Mouse (Mus musculus) cerebral cortex, adult 2 months (tissue): ENCODE measurements around the gene Ptchd3.

Source experiments
- whole genome bisulfite sequencing: fragments of 180-500 bp; shearing (Covaris S2); methylation state at CpG from one replicate; pipeline ENCODE4 v1.1.7; 2018; 5-methylcytosine and 5-hydroxymethylcytosine counted together

Ptchd3 gene

DNA sequence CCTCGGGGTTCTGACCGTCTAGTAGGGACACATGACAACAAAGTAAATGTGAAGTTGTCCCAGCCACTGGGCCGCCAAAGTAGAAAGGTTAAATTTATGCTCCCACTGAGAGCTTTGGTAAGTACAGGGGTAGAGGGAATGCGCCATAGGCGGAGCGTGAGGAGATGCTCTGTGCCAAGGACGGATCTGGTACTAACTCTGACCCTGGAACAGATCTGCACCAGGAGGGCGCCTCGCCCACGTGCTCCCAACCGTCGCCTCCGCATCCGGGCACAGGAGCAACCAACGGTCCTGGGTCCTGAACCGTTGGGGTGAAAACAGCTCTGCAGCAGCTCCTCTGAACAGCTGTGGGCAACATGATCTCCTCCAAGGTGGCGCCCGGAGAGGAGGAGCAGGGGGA is at the start of gene Ptchd3:
Gene Ptchd3, plus strand, starts transcription at position 301 of the 400 bp plus-strand sequence.
- WGBS, result 75% methylated on average over 18 of the region's 18 CpGs

DNA sequence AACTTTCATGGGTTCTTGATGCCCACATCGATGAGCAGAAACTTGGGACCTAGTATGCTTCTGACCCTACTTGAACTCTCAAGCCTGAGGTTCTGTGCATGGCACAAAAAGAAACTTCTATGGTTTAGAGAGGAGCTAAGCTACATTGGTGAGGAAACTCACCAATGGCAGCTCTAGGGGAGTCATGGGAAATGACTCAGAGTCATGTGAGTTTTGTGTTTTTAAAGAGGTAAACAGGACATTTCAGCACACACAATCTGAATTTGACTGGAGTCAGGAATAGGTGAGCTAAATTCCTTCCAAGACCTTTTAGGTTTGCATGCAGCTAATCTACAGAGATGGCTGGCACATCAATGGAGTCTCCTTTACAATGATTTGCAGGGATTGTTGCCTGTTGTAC is 48.2 kb upstream of the Ptchd3 start:
- 84% methylated on average over 1 of the region's 1 CpGs for WGBS

DNA sequence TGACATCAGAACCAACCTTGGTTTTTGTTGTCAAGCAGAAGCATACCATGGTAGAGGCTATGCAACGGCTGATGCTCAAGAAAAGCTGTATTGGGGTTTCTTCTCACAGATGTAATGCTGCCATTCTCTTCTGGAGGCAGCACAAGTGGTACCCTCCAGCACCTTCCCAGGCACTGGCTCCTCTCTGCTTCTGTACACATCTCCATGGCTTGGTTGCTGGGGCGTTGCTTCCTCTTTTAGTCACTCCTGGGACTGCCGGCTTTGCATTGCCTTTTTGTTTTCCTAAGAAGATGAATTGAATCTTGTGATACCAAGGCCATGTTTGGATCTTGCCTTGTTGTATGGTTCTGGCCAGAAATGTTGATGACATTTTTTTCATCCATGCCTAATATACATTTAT is 40.5 kb upstream of the Ptchd3 start:
- WGBS, result 80% methylated on average over 3 of the region's 3 CpGs

DNA sequence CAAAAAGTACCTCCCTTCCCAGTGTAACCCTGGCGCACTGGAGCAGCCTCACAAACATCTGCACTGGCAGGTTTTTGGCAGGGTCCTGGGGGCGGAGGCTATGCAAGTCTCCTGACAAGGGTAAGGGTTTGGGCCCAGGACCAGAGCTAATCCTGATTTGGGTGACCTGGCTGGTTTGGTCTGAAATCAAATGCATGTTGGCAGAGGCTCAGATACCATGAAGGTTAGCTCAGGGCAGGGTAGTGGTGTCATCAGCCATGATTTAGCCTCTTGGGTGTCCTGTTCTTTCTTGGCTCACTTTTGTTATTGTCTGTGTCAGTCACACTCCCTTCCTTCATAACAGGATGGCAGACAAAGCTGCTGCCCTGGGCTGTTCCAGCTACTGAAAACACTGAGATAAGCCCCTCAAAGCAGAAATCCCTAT is 39.4 kb upstream of the Ptchd3 start:
- WGBS, result 84% methylated on average over 2 of the region's 2 CpGs

DNA sequence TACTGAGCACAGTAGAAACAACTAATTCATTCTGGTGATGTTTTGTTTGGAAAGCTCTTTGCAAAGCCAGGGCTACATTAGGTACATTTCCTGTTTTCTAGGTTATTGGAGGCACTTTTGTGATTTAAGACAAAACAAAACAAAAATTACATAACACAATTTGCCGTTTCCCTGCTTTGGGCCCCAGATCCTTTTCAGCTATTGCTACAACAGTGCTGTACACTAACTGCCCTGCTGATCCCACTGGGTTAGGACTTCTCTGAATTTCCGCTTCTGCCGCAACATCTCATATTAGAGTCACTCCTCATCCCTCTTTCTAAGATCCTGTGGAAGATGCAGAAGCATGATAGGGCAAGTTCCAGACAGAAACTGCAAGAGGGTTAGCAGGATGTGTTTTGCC is 38.6 kb upstream of the Ptchd3 start:
- 84% methylated on average over 3 of the region's 3 CpGs for WGBS

DNA sequence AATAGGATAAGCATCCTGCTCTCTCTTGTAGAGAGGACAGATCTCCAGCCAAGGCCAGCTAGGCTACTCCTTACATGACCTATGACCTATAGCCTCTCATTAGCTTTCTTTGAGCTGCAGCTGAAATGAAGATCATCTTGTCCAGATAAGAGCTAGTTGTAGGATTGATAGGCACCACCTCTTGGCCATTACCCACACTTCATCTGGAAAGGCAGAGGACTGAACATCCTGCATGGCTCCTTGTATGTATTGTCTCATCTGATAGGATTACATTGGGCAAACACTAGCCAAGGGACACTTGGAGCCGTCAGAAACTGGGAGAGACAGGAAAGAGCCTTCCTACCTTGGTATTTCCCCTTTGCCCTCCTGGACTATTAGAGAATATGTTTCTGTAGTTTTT is 38.1 kb upstream of the Ptchd3 start:
- WGBS, result 83% methylated on average over 1 of the region's 1 CpGs

DNA sequence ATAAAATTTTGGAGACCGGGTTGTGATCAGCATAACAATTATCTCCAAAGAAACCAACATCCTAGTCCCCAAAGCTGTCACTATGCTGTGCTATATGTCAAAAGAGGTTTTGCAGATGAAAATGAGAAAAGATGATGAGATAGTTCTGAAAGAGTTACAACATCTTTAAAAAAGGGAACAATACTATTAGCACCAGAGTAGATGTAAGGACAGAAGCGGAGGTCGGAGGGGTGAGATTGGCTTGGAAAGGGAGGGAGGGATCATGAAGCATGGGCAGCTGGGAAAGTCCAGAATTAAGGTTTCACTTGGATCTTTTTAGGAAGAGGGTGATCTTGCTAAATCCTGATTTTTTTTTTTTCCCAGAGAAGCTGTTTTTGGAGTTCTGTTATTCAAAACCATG is 36.5 kb upstream of the Ptchd3 start:
- WGBS, result 91% methylated on average over 3 of the region's 3 CpGs

DNA sequence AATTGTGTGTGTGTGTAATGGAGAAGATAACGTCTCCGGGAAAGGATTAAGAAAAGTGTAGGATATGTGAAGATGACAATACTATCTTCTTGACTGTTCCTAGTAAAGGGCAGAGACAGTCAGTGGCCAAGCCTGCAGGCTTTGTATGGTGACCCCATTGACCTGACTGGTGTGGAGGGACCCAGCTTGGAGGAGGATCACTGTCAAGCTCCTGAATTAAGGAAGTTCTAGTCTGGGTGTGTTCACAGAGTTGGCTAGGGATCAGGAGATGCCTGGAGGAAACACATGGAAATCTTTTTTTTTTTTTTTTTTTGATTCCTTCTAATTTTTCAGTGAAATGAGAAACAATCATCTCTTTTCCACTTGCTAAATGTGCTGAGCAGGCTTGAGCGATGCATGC is 35.9 kb upstream of the Ptchd3 start:
- WGBS, result 86% methylated on average over 3 of the region's 3 CpGs

DNA sequence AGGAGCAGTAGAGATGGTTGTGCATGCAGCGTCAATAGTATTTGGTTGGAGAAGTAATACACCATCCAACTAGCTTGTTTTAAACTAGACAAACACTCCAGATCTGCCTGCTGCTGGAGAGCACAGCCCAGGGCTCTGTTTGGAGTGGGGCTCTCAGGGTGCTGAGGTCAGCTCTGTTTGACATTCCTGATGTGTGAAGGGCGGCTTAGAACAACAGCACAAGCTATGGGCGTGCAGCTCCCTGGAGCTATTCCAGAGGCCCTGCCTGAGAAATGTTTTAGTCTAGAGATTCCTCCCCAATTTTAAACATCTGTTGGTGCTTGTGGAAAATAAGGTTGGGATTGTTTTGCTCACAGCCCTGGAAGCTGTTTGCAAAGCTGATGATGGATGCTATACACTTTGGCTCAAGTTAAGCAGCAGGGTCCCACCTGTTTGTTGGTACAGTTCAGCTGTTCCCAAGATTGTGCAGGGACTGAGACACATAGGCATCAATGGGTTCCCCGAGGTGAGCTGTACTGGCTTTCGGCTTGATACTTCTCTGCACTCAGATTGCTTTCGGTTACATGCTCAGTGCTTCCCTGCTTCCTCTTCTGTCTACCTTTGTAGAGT is 35.4 kb upstream of the Ptchd3 start:
- 74% methylated on average over 6 of the region's 6 CpGs for WGBS

DNA sequence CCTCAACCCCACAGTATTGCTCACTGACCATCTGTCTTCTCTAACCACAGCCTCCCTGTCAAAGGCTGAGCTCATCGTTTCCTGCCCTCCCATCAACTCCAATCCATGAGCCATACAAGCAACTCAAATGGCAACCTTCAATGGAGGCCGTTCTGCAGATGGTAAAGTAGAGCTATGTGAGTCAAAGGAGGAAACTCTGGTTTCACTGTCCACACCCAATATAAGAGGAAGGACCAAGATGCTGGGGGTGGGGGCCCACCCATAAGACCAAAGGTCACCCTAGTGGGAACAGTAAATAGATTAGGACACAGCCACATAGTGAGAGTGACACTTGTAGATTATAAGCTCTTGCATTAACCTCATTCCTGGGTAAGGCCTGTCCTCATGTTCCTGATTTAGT is 34.1 kb upstream of the Ptchd3 start:
- WGBS, result 97% methylated on average over 2 of the region's 2 CpGs

DNA sequence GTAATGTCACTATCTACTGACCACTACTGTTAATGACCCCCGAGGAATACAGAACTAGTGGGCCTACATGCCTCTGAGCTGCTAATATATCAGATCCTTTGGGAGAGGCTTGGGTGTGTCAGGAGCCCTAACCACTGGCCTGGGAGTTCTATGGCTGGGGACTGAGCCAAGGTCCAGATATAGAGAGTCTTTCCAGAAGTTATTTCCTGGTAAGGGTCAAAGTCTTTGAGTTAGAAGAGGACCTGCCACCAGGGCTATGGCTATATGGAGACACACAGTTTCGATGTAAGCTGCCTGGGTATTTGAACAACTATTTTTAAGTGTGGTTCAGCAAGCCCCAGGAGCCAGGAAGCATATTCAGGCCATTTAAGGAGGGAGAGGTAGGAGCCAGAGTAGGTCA is 31.5 kb upstream of the Ptchd3 start:
- WGBS, result 90% methylated on average over 2 of the region's 2 CpGs

DNA sequence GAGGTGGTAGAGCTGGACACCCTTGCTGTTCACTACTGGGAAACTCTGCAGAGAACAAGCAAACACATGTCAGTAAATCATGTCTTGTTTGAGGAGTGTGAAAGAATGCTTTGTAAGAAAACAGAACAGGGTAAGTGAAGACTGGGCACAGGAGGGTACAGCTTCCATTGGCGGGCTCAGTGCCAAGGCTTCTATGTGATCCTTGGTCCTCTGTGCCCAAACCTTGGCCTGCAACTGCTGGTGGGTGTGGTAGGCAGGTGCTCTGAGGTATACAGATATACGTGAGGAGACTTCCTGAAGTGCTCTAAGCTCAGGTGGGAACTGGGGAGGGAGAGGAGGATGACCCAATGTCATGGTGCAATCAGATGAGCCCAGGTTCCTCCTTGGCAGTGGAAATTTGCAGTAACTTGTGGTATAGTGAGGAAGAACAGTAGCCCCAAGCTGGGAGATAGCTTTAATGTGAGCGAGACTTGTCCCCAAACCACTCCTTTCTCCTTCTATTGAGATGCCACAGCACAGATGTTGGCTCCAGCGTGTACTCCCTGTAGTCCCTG is 30.2 kb upstream of the Ptchd3 start:
- 90% methylated on average over 4 of the region's 4 CpGs for WGBS

DNA sequence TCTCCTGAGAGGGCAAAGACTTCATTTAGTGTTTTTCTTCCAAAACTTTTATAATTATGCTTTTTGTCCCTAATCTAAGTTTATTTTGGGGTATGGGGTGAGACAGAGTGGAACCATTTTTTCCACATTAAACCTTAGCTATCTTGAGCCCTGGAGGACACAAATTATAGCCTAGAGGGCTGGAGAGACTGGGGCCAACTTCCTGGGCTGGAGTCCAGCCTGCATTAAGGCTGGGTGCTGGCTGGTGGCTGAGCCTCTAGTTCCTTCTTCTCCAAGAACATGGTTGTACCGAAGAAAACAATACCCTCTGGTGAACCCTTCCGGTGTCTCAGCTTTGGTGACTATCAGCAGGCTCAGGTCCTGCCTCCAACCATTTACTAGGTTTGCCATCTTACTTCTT is 27.3 kb upstream of the Ptchd3 start:
- WGBS, result 82% methylated on average over 2 of the region's 2 CpGs

DNA sequence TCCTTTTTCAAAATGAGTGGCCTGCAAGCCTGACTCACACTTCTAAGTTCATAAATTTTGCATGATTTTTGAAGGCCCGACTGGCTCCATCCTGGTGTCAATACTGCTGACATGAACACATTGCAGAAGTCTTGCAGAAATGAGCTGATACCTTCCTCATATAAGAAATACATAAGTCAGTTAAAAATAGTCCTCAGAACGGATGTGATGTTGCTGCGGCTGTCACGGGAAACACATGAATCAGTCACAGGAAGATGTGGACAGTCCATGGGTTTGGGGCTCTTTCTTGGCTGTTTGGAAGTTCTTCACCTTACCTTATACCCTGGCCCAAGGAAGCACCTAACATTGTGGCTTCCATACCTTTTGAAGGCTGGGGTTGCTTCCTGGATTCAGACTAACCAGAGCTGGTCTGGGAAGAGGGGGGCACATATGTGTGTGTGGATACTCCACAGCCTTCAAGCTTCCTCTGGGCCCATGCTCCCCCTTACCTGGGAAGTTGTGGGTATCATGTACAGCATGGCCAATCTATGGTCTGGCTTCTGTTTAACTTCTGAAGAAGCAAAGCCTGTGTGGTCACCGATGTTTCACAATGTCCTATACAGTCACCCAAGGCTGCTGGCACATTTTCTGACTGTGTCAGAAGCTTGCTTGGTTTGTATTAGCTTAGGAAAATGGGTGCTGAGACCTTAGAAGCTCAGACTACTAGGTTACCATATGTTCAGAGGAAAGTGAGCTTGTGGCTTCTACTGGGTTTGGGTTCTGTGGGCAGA is 25.6 kb upstream of the Ptchd3 start:
- 89% methylated on average over 5 of the region's 5 CpGs for WGBS

DNA sequence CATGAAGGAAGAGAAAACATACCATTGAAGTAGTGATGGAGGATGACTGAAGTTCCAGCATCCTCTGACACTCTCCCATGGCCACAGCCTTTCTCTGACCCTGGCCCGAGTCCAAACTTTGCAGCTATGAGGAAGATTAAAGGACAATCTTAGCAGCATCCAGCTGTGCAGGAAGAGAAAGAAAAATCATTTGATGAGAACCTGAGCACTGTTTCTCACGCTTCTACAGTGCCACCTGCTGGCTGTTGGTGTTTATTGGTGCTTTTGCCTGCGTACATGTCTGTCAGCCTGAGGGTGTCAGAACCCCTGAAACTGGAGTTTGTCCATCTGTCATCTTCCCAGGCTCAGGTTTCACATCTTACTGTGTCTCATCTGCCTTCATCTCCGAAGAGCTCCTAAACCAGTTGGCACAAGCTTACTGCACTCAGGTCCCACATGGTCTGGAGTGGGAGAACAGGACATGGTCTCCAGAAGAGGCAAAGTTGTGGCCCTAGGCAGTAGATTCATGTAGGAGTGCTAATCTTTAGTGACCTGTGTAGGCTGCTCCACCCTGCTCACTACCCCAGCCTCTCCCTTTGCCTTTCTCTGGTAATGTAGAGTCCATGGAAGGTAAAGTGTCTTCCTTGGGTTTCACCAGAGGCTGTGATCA is 21.7 kb upstream of the Ptchd3 start:
- 4% methylated on average over 4 of the region's 4 CpGs for WGBS

DNA sequence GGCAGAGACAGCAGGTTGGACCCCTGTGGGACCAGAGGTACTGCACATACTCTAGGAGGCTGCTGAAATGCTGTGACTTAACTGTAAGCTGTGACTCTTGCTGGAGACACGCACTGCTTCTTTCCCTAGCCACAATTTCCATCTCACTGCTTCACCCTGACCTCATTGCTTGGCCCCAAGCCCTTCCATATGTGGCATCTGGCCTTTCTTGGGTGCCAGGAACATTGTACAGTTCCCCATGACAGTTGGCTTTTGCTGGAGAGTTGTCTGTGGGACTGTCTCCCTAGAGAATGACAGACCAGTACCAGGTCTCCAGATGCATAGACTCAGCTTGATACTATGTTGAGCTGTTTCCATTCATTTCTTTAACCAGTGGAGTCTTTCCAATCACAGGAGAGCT is 21.2 kb upstream of the Ptchd3 start:
- WGBS, result 74% methylated on average over 1 of the region's 1 CpGs

DNA sequence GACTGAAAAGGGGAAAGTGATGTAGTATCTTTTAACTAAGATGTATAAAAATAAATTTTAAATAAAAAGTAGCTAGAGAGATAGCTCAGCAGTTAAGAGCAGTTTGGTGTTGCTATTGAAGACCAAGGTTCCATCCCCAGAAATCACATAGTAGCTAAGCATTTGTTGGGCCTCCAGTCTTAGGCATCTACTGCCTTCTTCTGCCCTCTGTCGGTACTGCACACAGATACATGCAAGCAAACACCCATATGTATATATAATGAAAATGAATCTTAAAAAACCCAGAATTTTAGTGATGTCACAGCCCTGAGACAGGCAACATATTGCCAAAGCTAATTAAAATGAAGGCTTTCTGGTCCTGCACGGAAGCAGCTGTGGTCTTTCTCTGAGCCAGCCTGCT is 15.9 kb downstream of the Ptchd3 start:
- 32% methylated on average over 2 of the region's 2 CpGs for WGBS

DNA sequence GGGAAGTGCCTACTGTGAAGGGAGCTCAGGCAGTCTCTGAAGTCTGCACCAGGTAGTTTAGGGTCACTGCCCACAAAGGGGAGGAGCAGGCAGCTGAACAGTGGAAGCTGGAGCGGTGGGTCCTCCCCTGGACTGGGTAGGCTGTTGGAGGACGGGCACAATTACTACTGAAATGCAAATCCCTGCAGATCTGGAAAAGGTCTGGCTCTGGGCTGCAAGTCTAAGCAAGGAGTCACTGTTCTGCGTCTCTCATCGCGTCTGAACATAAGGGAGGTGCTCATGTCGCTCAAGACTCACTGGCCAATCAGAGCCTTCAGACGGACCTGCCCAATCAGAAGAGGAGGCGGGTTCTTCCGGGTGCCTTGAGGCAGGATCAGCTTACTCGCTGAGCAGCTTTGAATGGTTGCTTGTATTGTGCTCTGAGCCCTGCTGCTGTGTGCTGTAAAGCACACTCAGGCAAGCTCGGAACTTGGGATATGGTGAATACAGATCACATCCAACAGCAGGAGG is 17.8 kb downstream of the Ptchd3 start:
- WGBS, result under 1% methylated on average over 11 of the region's 11 CpGs
